Mouse (Mus musculus): Measurements from ENCODE around the gene Rgl1. TPM values are rescaled to one million over a fixed set of nuclear protein-coding genes. Genes with fewer than 3 reads are reported as not detected.

Gene Rgl1
- 38.7 and 44.0 TPM in 2 replicates for polyA plus RNA-seq (2016; fragmentation: Nextera tagmentation; extraction: Ambion mirVana)

DNA sequence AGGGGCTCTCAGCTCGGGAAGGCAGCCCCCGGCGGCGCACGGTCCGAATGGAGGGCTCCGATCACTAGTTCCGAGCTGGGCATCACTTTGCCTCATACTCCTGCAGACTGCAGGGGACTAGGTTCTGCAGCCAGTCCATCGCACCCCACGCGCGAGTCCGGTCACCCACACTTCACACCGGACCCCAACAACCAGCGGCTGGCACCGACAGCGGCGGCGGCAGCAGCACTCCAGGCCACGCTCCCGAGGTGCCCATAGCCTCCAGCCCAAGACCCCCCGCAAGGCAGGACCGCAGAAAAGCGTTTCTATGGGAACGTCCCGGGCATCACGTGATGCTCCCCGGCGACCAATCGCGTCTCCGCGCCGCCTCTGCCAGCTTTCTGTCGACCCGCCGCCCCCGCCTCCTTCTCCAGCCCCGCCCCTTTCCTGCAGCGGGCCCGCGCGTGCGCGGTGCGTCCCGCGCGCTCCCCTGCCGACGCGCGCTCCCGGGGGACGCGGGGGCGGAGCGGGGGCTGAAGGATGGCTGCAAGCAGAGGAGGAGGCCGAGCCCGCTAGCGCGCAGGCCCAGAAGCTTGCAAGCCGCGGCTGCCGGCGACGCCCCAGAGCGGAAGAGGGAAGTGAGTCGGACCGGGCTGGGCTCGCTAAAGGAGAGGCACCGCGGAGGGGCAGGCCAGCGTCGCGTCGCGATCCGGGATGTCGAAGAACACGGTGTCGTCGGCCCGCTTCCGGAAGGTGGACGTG, at the start of gene Rgl1, which contains the start of gene Arpc5:
Rgl1 (minus strand) TSS at position 320 of the 741 bp plus-strand sequence.
Arpc5 (plus strand) TSS at position 511 of the 741 bp plus-strand sequence.
- peak; percentile 99 for DNase-seq (ENCODE audit: low spot score)
- under 1% methylated on average over 83 of the region's 86 CpGs for WGBS
- Histone ChIP-seq H3K9me3 (replicated peaks) (no peaks in the 10 kb centered on the region), H3K4me1 (peaks cover 17% of the 10 kb centered on the region), H3K4me3 (peak within 1 kb of the TSS; percentile 70), H3K36me3 (peaks cover 23% of the 10 kb centered on the region), H3K27ac (peak within 1 kb of the TSS; percentile 85), H3K27me3 (ENCODE audit: low read depth, poor library complexity, severe bottlenecking) (peaks cover 15% of the 10 kb centered on the region)

DNA sequence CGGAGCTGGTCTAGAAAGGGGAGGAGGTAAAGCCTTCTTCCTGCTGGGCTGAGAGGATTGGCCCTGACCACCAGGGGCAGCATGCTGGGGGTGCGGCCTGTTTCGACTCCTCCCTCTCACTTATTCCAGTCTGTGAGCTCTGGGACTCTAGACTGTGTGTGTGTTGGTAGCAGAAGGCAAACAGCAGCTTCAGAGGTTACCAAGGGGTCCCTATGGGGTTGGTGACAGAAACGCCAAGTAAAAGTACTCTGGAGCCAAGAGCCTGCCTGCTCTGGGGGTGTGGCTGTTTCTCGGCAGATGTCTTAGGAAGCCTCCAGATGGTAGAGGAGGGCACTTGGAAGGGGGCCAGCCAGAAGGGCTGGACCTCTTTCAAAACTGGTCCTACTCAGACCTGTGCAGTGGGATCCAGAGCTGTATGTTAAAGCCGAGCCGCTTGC, 49.1 kb upstream of the Rgl1 start:
- no peak overlapping the region for H3K4me3 ChIP-seq

DNA sequence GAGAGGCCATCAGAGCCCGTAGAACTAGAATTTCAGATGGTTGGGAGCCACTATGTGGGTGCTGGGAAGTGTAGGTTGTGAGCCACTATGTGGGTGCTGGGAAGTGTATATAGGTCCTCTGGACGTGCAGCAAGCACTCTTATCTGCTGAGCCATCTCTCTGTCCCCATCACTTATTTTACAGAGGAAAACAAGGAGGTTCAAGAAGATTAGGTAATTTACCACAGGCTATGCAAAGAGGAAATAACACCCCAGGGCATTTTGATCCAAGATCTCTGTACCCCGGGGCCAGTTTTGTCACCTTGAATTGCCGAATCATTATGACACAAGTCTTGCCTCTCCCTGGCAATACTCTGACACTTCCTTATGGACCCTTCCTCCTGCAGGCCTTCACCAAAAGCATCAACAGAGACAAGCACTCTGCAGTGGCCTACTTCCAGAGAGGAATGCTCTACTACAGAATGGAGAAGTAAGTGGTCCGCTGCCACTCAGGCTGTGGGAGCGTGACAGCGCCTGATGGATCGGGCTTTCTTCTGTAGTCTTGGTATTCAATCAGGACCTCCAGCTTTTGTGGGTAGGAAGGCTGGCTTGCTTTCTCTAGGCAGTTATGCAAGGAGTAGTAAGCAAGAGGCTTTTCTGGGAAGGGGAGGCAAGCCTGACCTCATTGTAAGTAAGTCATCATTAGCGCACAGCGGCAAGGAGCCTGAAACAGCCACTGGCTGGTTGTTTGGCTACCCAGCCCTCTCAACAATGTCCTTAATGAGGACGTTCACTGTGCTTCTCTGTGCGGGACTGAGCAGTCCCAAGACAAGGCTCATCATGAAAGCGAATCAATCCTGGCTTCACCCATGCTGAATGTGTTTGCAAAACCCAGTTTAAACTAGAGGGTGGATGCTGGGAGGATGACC, 44.6 kb upstream of the Rgl1 start:
- Histone ChIP-seq H3K27ac (no peak overlapping the region), H3K4me1 (peaks cover 25% of the 10 kb centered on the region)
- 70% methylated on average over 13 of the region's 13 CpGs for WGBS

More for the DNA sequence above, 49.1 kb upstream of the Rgl1 start:
- 47% methylated on average over 7 of the region's 7 CpGs for WGBS
- DNase-seq (ENCODE audit: low spot score) = peak; percentile 53
- H3K27me3 ChIP-seq (ENCODE audit: low read depth, poor library complexity, severe bottlenecking) = no peaks in the 10 kb centered on the region
- H3K9me3 ChIP-seq (replicated peaks) = no peaks in the 10 kb centered on the region
- H3K36me3 ChIP-seq = no peaks in the 10 kb centered on the region
- peaks cover 19% of the 10 kb centered on the region for H3K4me1 ChIP-seq
- H3K27ac ChIP-seq = no peak overlapping the region

DNA sequence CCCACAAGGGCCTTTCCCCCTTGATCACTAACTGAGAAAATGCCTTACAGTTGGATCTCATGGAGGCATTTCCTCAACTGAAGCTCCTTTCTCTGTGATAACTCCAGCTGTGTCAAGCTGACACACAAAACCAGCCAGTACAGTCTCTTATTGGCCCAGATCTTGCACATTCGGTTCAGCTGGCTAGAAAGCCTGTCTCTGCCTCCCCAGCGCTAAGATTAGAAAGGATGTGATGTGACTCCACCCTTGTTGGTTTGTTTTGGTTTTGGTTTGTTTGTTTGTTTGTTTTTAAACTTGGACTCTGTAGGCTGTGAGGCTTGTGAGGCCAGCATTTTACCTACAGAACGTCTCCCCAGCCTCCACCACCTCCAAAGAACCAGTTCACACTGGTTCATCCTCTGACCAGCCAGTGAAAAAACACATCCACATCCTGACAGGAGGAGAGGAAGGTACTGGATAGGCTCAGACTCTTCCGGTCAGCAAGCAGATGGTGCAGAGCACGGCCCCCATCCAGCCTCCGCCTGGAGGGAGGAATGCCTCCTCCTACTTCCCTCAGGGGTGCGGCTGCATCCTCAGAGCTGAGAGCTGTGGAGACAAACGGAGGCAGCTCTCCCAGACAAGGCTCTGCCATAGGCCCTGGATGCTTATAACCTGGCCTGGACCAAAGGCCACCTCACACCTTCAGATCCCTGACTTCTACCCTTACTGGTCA, 43.5 kb upstream of the Rgl1 start:
- Histone ChIP-seq H3K27ac (no peak overlapping the region), H3K27me3 (ENCODE audit: low read depth, poor library complexity, severe bottlenecking) (no peaks in the 10 kb centered on the region), H3K4me3 (no peak overlapping the region), H3K36me3 (no peaks in the 10 kb centered on the region), H3K4me1 (peaks cover 16% of the 10 kb centered on the region), H3K9me3 (replicated peaks) (no peaks in the 10 kb centered on the region)
- DNase-seq (ENCODE audit: low spot score) = no peak
- WGBS = 26% methylated on average over 8 of the region's 8 CpGs

More for the DNA sequence above, 44.6 kb upstream of the Rgl1 start:
- Histone ChIP-seq H3K4me3 (no peak overlapping the region), H3K27me3 (ENCODE audit: low read depth, poor library complexity, severe bottlenecking) (no peaks in the 10 kb centered on the region), H3K36me3 (no peaks in the 10 kb centered on the region), H3K9me3 (replicated peaks) (no peaks in the 10 kb centered on the region)
- DNase-seq (ENCODE audit: low spot score) = no peak

DNA sequence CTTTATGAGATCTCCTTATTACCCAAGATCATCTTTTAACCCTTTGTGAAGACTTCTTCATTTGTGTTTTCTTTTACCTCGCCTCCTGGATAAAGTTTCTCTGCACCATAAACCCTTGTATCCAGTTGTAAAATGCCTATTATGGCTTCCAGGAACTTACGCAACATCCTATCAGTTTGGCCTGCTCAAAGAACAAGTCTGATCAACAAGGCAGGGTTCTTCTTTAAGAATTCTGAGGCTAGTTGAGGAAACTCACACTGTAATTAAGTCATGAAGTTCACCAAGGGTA, 42.2 kb upstream of the Rgl1 start:
- no peak for DNase-seq (ENCODE audit: low spot score)
- H3K27ac ChIP-seq = no peak overlapping the region
- H3K36me3 ChIP-seq = no peaks in the 10 kb centered on the region
- WGBS = 69% methylated on average over 2 of the region's 2 CpGs
- H3K4me3 ChIP-seq = no peak overlapping the region
- no peaks in the 10 kb centered on the region for H3K27me3 ChIP-seq (ENCODE audit: low read depth, poor library complexity, severe bottlenecking)
- peaks cover 16% of the 10 kb centered on the region for H3K4me1 ChIP-seq
- no peaks in the 10 kb centered on the region for H3K9me3 ChIP-seq (replicated peaks)

DNA sequence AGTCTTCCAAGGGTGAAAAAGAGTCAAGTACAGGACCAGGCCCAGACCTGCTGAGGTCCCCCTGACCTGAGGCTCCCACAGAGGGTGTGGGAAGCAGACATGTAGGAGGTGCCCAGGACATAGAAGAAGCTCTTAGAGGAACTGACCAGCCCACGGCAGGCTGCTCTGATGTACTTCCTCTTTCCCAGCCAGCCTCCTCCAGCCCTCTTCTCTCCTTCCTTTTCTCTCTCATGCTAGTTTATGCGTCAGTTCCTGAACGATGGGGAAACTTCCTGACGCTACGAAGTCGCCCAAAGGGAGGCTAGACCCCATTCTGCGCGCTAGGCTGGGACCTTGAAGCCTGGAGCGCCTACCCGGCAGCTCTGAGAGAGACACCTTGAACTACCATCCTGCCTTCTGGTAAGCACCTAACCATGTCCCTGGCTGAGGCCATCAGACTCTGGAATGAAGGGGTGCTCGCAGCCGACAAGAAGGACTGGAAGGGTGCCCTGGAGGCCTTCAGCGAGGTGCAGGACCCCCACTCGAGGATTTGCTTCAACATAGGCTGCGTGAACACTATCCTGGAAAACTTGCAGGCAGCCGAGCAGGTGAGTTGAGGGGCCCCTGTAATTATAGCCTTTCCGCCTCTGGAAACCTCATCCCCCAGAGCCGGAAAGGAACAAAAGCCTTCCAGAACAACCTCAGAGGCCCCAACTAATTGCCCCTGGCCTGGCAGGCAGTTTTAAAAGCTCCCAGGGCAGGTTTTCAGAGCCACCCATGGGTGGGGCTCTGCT, 41.7 kb upstream of the Rgl1 start:
- WGBS = 63% methylated on average over 18 of the region's 18 CpGs
- no peak for DNase-seq (ENCODE audit: low spot score)
- Histone ChIP-seq H3K9me3 (replicated peaks) (no peaks in the 10 kb centered on the region), H3K4me1 (peaks cover 16% of the 10 kb centered on the region), H3K36me3 (no peaks in the 10 kb centered on the region), H3K27me3 (ENCODE audit: low read depth, poor library complexity, severe bottlenecking) (no peaks in the 10 kb centered on the region), H3K27ac (no peak overlapping the region; the same call in 1 of the 2 replicates), H3K4me3 (no peak overlapping the region)

DNA sequence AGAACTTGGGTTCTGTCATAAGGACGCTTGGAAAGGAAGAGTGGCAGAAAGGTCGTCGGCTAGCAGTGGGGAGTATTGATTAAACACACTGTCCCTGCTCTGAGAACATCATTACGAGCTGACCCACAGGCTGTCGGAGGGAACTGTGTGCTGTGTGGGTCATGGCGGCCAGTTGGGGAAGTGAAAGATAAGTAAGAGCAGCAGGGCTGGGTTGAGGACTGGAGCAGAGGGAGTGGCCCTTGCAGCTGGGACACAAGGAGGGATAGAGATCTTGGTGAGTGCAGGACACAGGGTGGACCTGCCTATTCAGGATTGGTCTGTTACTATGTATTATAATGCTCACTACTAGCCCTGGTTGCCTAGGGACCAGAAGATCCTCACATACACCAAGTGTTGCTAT, 38.8 kb upstream of the Rgl1 start:
- no peak overlapping the region for H3K4me3 ChIP-seq
- 88% methylated on average over 6 of the region's 6 CpGs for WGBS
- no peak for DNase-seq (ENCODE audit: low spot score)

DNA sequence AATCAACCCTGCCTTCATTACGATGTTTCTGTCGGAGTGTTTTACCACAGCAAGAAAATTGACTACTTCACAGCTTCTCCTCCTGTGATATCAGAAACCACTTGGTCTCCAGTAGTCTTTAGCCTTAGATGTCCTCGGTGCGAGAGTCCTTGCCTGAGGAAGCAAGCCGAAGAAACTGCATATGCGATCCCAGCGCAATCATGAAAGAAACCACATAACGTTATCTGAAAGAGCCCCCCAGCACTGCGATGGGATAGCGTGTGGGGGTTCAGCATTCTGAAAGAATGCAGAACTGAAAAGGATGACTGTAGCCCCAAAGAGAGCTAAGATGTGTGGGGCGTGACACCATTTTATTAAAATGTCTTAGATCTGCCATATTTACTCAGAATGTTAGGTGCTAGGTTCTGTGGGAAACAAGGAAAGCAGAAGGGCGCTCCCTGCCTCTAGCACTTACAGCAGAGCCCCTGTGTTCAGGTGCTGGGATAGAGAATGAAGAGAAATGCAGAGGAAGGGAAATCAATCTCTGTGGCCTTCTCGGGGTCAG, 34.6 kb upstream of the Rgl1 start:
- no peak for DNase-seq (ENCODE audit: low spot score)
- WGBS = 86% methylated on average over 13 of the region's 13 CpGs
- H3K4me1 ChIP-seq = peaks cover 3% of the 10 kb centered on the region; the same call in 1 of the 2 replicates
- H3K27me3 ChIP-seq (ENCODE audit: low read depth, poor library complexity, severe bottlenecking) = no peaks in the 10 kb centered on the region
- no peak overlapping the region for H3K4me3 ChIP-seq
- no peaks in the 10 kb centered on the region for H3K36me3 ChIP-seq
- H3K9me3 ChIP-seq (replicated peaks) = no peaks in the 10 kb centered on the region
- no peak overlapping the region for H3K27ac ChIP-seq

More for the DNA sequence above, 38.8 kb upstream of the Rgl1 start:
- H3K36me3 ChIP-seq = no peaks in the 10 kb centered on the region
- no peaks in the 10 kb centered on the region for H3K9me3 ChIP-seq (replicated peaks)
- no peak overlapping the region for H3K27ac ChIP-seq
- H3K4me1 ChIP-seq = peaks cover 15% of the 10 kb centered on the region
- no peaks in the 10 kb centered on the region for H3K27me3 ChIP-seq (ENCODE audit: low read depth, poor library complexity, severe bottlenecking)

DNA sequence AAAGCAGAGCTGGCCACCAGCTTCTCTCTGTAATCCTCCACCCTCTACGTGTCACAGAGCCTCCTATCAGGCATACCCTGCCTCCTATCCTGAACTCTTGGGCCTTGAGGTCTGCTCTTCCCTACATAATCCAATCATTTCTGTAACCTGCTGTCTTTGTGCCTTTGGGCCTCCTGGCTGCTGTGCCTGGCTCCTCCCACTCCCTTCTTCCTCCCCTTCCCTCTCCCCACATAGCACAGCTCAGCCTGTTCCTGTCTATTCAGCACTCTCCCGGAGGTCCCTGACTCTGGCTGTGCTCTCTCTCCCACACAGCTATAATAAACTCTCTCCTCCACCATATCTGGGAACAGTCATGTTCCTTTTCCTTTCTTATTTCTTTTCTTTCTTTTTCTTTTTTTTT, 33.7 kb upstream of the Rgl1 start, which contains the start of gene Ncf2:
Ncf2 (plus strand) TSS at position 298 of the 400 bp plus-strand sequence.
- Histone ChIP-seq H3K9me3 (replicated peaks) (no peaks in the 10 kb centered on the region), H3K4me3 (no peak within 1 kb of the TSS), H3K27ac (no peak within 1 kb of the TSS), H3K27me3 (ENCODE audit: low read depth, poor library complexity, severe bottlenecking) (no peaks in the 10 kb centered on the region), H3K4me1 (peaks cover 3% of the 10 kb centered on the region; the same call in 1 of the 2 replicates), H3K36me3 (no peaks in the 10 kb centered on the region)
- WGBS = 15% methylated on average over 2 of the region's 2 CpGs
- DNase-seq (ENCODE audit: low spot score) = no peak

DNA sequence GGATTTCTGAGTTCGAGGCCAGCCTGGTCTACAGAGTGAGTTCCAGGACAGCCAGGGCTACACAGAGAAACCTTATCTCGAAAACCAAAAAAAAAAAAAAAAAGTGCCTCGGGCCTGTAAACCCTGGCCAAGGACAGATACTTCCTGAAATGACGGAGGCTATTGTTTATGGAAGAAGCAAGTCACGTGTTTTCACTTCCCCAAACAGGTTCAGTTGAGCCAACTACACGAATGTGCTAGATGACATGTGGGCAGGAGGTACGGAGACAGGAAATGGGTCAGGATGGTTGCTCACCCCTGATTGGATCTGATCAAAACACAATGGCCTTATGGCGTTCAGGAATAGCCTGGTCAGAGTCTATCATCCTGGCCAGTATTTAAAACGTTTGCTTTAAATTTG, 32.0 kb upstream of the Rgl1 start:
- WGBS = 84% methylated on average over 9 of the region's 9 CpGs
- no peaks in the 10 kb centered on the region for H3K36me3 ChIP-seq
- H3K9me3 ChIP-seq (replicated peaks) = no peaks in the 10 kb centered on the region
- DNase-seq (ENCODE audit: low spot score) = no peak
- no peak overlapping the region for H3K27ac ChIP-seq
- peaks cover 7% of the 10 kb centered on the region for H3K4me1 ChIP-seq
- no peaks in the 10 kb centered on the region for H3K27me3 ChIP-seq (ENCODE audit: low read depth, poor library complexity, severe bottlenecking)
- H3K4me3 ChIP-seq = no peak overlapping the region

DNA sequence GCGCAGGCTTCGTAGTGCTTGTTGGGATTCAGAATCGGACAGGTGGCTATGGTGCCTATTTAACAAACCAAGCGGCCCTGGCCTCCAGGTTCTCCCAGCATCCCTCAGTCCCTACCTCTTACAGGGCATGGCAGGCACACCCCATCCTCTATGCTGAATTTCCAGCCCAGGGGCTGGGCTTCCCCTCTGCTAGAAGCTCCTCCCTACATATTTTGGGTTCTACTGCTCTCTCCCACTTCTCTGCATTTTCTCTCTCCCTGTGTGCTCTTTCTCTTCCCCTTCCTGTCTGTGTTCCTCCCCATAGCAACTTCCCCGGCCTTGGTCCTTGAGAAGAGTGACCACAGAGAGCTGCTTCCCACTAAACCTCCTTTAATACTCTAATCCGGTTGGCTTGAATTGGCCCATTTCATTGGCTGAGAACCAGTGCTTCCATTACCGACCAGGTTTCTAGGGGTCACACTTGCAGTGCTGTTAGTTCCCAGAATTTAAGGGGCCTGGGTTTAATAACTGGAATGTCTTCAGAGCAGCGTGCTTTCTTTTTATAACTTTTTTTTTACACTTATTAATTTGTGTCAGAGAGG, 30.6 kb upstream of the Rgl1 start:
- no peak for DNase-seq (ENCODE audit: low spot score)
- Histone ChIP-seq H3K9me3 (replicated peaks) (no peaks in the 10 kb centered on the region), H3K4me3 (no peak overlapping the region), H3K27ac (no peak overlapping the region), H3K27me3 (ENCODE audit: low read depth, poor library complexity, severe bottlenecking) (no peaks in the 10 kb centered on the region), H3K4me1 (peaks cover 13% of the 10 kb centered on the region), H3K36me3 (no peaks in the 10 kb centered on the region)
- 86% methylated on average over 8 of the region's 8 CpGs for WGBS
